Mouse (Mus musculus) cerebellum, adult 2 months (tissue): Measurements from ENCODE around the gene Laptm4a. TPM values are rescaled to one million over a fixed set of nuclear protein-coding genes. Genes with fewer than 3 reads are reported as not detected.

Source experiments
- DNase-seq, 2 experiments: peaks; one replicate each; pipeline ENCODE4 v3.0.0; 2021
- H3K27ac ChIP-seq: fragments of 200-500 bp; 2 replicates; pipeline ENCODE4 v1.5.1; 2012; ENCODE audit warnings: low read length, control low read depth, inconsistent platforms; ENCODE audit not compliant: insufficient read depth
- H3K27me3 ChIP-seq: fragments of 200-500 bp; 2 replicates; pipeline ENCODE4 v1.6.1; 2012; ENCODE audit warnings: inconsistent platforms, mild to moderate bottlenecking, low read length, moderate library complexity; ENCODE audit not compliant: control insufficient read depth, insufficient read depth
- H3K4me1 ChIP-seq: fragments of 200-500 bp; 2 replicates; pipeline ENCODE4 v1.6.1; 2011; ENCODE audit warnings: low read length; ENCODE audit not compliant: control insufficient read depth, insufficient read depth
- H3K4me3 ChIP-seq: fragments of 200-500 bp; replicated peaks from 2 replicates; pipeline ENCODE3; 2011; ENCODE audit warnings: mild to moderate bottlenecking, low read depth, low read length, control low read depth; ENCODE audit not compliant: insufficient read depth
- CTCF ChIP-seq: fragments of 200-500 bp; IDR thresholded peaks from 2 replicates; pipeline ENCODE4 v1.5.1; 2011; ENCODE audit warnings: low read depth, mild to moderate bottlenecking, control low read depth, low read length, moderate library complexity, borderline replicate concordance; ENCODE audit not compliant: insufficient read depth
- POLR2A ChIP-seq: fragments of 200-500 bp; IDR thresholded peaks from 2 replicates; pipeline ENCODE4 v1.6.1; 2011; ENCODE audit warnings: low read length, control low read depth, borderline replicate concordance; ENCODE audit not compliant: insufficient read depth
- WGBS: fragments of 180-500 bp; shearing (Covaris S2); methylation state at CpG from one replicate; pipeline ENCODE4 v1.1.7; 2018; 5-methylcytosine and 5-hydroxymethylcytosine counted together
- polyA plus RNA-seq: library from polyadenylated mRNA; depleted of rRNA; stranded (reverse); fragments of >200 nt; gene quantifications from 2 replicates; pipeline ENCODE4 v1.2.3, GENCODE M21; 2012

The Laptm4a gene
- polyA plus RNA-seq, 1 experiment = 258 TPM

DNA sequence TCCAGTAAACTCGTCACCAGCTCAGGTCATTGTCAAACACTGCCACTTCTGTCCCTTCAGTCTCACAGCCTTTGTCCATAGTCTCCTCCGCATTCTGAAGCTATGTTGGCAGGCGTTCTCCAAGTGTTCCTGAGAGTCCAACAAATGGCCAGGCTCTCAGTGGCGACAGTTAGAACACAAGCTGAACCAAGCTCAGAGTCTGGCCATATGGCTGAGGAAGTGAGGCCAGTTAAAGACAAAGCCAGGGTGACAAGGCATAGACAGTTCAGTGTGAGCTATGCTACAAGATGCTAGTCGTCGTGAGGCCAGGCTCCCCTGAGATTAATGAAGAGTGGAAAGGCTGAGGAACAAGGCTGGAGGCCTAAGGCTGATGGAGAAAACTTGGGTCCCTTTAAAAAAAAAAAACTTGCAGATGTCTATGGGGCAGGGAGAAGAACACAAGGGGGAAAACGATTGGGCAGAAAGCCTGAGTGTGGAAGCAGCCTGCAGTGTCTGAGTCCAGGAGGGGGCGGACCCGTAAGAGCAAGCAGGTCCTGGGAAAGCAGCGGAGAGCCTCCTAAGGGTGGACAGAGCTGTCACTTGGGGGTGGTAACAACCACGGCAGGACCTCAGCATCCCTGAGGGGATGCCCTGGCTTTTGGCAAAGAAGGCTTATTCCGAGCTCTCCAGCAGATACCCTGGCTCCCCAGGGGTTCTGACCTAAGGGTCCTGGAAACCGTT is 36.9 kb upstream of the Laptm4a start:
- peaks cover 7% of the 10 kb centered on the region for H3K4me1 ChIP-seq
- H3K4me3 ChIP-seq = no peak overlapping the region
- H3K27me3 ChIP-seq = no peaks in the 10 kb centered on the region
- TF ChIP-seq CTCF (no peak), POLR2A (no peak)
- 15% methylated on average over 13 of the region's 13 CpGs for WGBS
- DNase-seq = peak; percentile 69 to 86
- no peak overlapping the region for H3K27ac ChIP-seq

DNA sequence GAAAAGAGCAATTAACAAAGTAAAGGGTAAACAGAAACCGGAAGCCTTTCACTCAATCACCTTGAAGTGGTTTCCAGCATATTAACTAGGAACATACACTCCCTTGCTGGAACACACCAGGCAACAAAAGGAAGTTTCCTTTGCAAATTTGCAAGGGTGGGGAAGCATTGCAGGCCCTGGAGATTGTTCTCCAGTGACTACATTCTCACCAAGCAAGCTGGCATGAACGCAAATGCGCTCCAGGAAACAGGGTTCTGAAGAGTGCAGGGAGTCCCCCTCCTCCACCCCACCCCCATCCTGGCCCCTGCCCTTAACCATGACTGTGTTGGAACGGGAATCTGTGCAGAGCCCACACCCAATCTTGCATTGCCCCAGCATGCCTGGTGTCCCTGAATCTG is 36.3 kb upstream of the Laptm4a start:
- no peak for DNase-seq
- H3K4me1 ChIP-seq = peaks cover 7% of the 10 kb centered on the region
- 64% methylated on average over 4 of the region's 4 CpGs for WGBS
- H3K4me3 ChIP-seq = no peak overlapping the region
- no peaks in the 10 kb centered on the region for H3K27me3 ChIP-seq
- H3K27ac ChIP-seq = no peak overlapping the region
- TF ChIP-seq POLR2A (no peak), CTCF (no peak)

DNA sequence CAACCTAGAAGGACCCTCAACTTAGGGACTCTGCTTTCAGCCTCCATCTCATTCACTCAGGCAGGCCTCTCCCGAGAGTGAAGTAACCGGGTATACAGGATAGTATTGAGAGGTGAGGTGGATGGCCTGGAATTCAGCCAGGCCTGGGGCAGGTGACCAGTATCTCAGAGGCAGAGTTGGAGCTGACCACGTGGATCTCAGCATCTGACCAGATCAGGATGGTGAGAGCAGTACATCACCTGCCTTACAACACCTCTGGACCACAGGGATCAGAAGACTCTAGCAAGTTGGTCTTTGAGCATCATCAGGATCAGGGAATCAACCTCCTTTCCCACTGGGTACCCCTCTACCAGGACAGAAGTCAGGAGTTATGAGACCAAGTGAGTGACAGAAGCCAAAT is 35.5 kb upstream of the Laptm4a start:
- peak in 1 of 2 experiments; percentile 11 for DNase-seq
- 73% methylated on average over 3 of the region's 3 CpGs for WGBS
- TF ChIP-seq CTCF (no peak), POLR2A (no peak)
- peaks cover 7% of the 10 kb centered on the region for H3K4me1 ChIP-seq
- no peak overlapping the region for H3K27ac ChIP-seq
- H3K4me3 ChIP-seq = no peak overlapping the region
- no peaks in the 10 kb centered on the region for H3K27me3 ChIP-seq

DNA sequence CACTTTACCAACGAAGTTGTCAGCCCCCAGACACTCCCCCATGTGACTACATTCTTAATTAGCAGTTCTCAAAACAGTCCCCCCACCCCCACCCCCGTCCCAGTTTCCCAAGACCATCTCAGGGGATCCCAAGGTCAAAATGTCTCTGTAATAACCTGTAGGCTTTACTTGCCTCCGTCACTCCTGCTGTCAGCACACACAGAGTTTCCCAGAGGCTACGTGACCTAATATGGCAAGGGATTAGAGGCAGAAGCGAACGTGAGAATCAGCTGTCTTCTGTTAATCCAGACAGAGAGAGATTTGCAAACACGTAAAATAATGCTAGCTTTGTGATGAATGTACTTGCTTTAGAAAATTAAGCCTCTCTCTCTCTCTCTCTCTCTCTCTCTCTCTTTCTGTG is 33.0 kb upstream of the Laptm4a start:
- Histone ChIP-seq H3K27me3 (no peaks in the 10 kb centered on the region), H3K4me3 (no peak overlapping the region), H3K4me1 (peaks cover 7% of the 10 kb centered on the region), H3K27ac (no peak overlapping the region)
- TF ChIP-seq POLR2A (no peak), CTCF (no peak)
- 72% methylated on average over 7 of the region's 7 CpGs for WGBS
- DNase-seq = no peak

DNA sequence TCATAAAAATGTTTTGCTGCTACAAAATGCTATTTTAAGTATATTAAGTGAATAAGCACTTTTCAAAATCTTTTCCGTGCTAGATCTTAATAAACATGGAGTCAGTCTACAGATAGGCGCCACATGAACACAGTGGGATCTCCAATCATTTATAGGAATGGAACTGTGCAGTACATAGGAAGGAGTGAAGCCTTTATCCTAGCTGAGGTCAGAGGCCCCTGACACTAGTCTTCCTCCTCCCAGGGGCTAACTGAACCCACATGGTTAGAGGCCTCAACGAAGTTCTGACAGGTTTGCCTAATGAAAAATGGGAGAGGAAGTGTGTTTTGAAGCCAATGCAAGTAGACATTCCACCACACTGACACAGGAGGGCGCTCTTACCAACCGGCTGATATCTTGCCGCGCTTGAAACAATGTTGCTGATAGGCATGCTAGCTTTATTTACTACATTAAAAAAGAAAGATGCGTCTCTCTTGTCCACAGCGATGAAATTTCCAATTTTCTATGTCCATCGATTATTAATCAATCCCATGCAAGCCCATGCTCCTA is 32.3 kb upstream of the Laptm4a start:
- H3K4me3 ChIP-seq = no peak overlapping the region
- DNase-seq = peak; percentile 58 to 69
- 30% methylated on average over 10 of the region's 10 CpGs for WGBS
- TF ChIP-seq CTCF (peak; percentile 92), POLR2A (no peak)
- H3K4me1 ChIP-seq = peaks cover 7% of the 10 kb centered on the region
- no peaks in the 10 kb centered on the region for H3K27me3 ChIP-seq
- H3K27ac ChIP-seq = no peak overlapping the region

DNA sequence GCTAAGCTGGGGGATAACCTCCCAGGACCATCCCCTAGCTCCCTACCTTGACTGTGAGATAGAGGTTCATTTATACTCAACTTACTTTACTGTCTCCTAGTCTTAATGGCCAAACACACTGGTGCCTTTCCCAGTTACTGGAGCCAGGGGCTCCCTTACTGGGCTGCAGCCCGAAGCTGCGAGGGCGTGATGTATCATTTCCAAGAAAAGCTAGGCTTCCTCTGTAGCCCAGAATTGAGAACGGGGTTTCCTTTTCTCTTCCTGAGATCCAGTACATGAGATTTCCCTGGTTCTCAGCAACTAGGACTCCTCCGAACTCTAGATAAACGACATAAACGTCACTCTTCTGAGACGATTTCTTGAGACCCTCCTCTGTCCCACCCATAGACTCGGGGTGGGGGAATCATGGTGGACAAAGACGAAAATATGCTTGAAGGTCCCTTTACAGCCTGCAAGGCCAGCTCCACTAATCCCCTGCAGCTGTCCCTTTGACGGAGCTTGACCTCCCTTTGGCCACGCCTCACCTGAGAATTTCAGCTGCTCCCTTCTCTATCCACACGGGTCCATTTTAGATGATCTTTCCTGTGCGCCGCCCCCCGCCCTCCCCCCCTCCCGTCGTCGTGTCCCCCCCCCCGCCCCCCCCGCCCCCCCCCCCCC is 28.5 kb upstream of the Laptm4a start:
- H3K4me3 ChIP-seq = no peak overlapping the region
- H3K27me3 ChIP-seq = no peaks in the 10 kb centered on the region
- no peak for DNase-seq
- no peaks in the 10 kb centered on the region for H3K4me1 ChIP-seq
- TF ChIP-seq POLR2A (no peak), CTCF (no peak)
- 50% methylated on average over 13 of the region's 21 CpGs for WGBS
- H3K27ac ChIP-seq = no peak overlapping the region

DNA sequence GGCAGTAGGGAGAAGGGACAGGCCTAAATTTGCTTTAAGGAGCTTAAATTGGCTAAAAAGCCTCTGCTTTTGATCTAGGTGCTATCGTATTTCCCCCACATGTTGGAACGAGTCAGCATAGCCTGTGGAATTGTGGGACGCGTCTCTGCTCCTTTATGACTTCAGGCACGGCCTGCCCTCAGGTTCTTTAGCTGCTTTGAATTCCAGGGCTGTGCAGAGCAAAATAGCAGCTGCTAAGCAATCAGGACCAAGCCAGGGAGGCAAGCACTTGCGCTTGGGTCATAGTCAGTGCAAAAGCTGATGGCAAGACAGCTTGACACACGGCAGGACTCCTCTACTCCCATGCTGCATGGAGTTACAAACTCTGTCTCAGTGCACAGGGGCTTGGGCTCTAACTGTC is 24.3 kb upstream of the Laptm4a start:
- H3K4me1 ChIP-seq = no peaks in the 10 kb centered on the region
- H3K27me3 ChIP-seq = no peaks in the 10 kb centered on the region
- H3K4me3 ChIP-seq = no peak overlapping the region
- no peak overlapping the region for H3K27ac ChIP-seq
- no peak for TF ChIP-seq CTCF
- no peak for TF ChIP-seq POLR2A
- 76% methylated on average over 7 of the region's 7 CpGs for WGBS
- no peak for DNase-seq
